Mouse (Mus musculus) layer of hippocampus, adult 2 months (tissue): ENCODE measurements around the gene Olfr1512. TPM values are rescaled to one million over a fixed set of nuclear protein-coding genes. Genes with fewer than 3 reads are reported as not detected.

Source experiments
- DNase-seq, 2 experiments: peaks; one replicate each; pipeline ENCODE4 v3.0.0; 2022; ENCODE audit warnings: low spot score in 2 of 2
- H3K27ac ChIP-seq: fragments of 200-600 bp; 2 replicates; pipeline ENCODE4 v1.8.1; 2022
- H3K4me3 ChIP-seq: fragments of 200-600 bp; 2 replicates; pipeline ENCODE4 v1.8.1; 2022; ENCODE audit warnings: mild to moderate bottlenecking
- CTCF ChIP-seq: fragments of 200-600 bp; conservative IDR thresholded peaks from 2 replicates; pipeline ENCODE4 v1.8.1; 2022; ENCODE audit warnings: antibody characterized with exemption, mild to moderate bottlenecking, moderate library complexity
- total RNA-seq, 2 experiments: library from RNA; stranded (reverse); gene quantifications; 2 replicates each; pipeline ENCODE4 v1.2.3; 2021

Olfr1512 gene
- total RNA-seq, 2 experiments from 2014 or later = not detected

DNA sequence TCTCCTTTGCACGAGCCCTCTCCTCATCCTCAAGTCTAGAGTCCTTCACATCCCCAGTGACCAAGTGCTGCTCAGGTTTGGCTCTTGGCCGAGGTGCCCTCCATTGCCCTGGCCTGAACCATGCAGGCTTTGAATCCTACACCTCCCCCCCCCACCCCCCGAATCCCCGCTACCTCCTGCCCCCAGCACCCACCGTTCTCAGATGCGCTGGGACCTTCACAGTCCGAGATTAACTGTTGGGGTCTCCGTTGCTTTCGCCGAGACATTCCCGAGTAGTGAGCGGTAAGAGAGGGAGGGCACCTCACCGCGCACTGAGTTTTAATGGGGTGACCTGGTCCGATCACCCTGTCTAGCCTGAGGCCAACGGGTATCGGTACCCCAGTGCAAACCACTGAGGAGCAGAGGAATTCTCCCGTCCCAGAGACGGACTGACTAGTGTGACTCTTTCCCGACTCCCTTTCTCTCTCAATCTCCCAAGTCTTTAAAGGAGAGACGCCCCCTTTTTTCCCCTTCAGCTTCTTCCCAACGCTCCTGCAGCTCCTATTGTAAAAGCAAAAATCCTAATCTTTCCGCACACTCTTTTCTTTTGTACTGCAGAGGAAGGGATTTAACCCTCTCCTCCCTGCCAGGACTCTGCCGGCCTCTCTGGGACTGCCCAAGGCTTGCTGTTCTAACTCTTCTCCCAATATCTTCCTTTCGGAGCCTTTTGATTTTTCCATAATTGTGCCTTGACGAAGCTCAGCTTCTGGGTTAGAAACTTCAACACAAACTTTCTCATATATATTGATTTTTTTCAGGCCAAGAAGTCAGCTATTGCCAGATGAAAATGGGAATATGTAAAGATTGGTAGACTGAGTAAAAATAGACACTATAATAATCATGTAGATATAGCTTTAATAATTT, 50.8 kb downstream of the Olfr1512 start, which contains the start of gene Sall2:
Gene Sall2 (minus strand): TSS at position 853 of the 903 bp plus-strand sequence.
- no peak for DNase-seq
- Histone ChIP-seq H3K4me3 (peak within 1 kb of the TSS; percentile 39), H3K27ac (peak within 1 kb of the TSS; percentile 83)
- no peak for TF ChIP-seq CTCF

DNA sequence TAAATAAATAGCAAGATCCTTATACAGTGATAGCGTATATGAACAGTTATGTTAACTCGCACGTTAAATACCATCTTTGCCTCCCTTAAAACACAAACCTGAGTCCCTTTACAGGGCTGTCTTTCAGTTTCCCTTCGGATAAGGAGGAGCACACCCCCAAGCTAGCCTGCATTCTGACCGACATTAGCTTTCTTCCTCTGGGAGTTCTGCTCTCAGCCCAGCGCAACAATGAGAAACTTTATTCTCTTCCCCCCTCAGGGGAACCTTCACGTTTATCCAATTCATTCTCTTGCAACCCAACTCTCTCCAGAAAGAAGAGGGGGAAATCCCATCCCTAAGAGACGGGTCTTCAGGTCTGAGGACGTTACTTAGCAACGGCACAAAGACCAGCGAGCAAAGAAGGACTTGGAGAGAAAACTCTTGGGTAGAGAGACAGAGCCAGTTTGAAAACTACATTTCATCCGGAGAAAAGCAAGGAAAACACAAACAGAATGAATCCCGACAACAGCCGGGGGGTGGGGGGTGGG, 51.5 kb downstream of the Olfr1512 start:
- Histone ChIP-seq H3K27ac (peak overlapping the region; percentile 83), H3K4me3 (peak overlapping the region; percentile 39)
- no peak for TF ChIP-seq CTCF
- no peak for DNase-seq

DNA sequence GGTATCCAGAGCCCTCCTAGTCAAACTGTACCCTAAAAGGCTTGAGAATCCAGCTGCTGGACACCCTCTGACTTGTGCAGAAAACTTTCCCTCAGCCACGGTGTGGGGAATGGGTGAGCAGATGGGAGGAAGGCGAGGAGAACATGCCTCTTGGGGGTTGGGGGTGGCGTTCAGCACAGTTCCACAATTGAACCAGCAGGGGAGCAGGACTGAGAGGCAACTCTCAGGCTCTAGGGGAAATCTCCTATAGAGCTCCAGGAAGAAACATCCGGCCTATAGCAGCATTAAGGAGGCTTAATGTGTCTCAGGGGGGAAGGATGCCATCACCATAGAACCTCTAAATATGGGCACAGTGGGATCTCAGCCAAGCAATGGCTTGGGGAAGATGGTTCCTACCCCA, 53.1 kb downstream of the Olfr1512 start:
- no peak for DNase-seq
- H3K27ac ChIP-seq = 0 out of 2 replicates have a peak overlapping the region, but pooled peaks have one; percentile 83
- TF ChIP-seq CTCF = peak; percentile 77
- no peak overlapping the region for H3K4me3 ChIP-seq

Other genes starting within 250 kb of the Olfr1512 start
- gene Supt16, start 181.8 kb downstream of the Olfr1512 start, total RNA-seq = 10 to 100 TPM; 53.4 to 53.9 TPM
- gene Chd8, start 121.4 kb downstream of the Olfr1512 start, total RNA-seq = 100 to 1,000 TPM; 126 to 138 TPM
- gene Tox4, start 100.0 kb downstream of the Olfr1512 start, total RNA-seq = 10 to 100 TPM; 63.9 to 66.0 TPM
- gene Rab2b, start 99.6 kb downstream of the Olfr1512 start, total RNA-seq = 10 to 100 TPM; 35.4 to 36.2 TPM
- 10 to 100 TPM; 43.7 to 47.9 TPM for gene Mettl3, start 74.0 kb downstream of the Olfr1512 start, total RNA-seq
- 10 to 100 TPM; 44.5 to 45.3 TPM for gene Sall2, start 50.4 kb downstream of the Olfr1512 start, total RNA-seq
- not detected for gene Olfr1513, start 22.8 kb downstream of the Olfr1512 start, total RNA-seq
- gene Olfr1511, start 18.2 kb upstream of the Olfr1512 start, total RNA-seq = not detected
- gene Olfr1510, start 35.2 kb upstream of the Olfr1512 start, total RNA-seq = not detected
- gene Olfr1509, start 63.8 kb upstream of the Olfr1512 start, total RNA-seq = not detected
- gene Olfr1508, start 88.3 kb upstream of the Olfr1512 start, total RNA-seq = not detected
- gene Olfr1507, start 116.6 kb upstream of the Olfr1512 start, total RNA-seq = not detected